16 mouse cellular contexts compared by ENCODE assay signal in the genomic region with DNA sequence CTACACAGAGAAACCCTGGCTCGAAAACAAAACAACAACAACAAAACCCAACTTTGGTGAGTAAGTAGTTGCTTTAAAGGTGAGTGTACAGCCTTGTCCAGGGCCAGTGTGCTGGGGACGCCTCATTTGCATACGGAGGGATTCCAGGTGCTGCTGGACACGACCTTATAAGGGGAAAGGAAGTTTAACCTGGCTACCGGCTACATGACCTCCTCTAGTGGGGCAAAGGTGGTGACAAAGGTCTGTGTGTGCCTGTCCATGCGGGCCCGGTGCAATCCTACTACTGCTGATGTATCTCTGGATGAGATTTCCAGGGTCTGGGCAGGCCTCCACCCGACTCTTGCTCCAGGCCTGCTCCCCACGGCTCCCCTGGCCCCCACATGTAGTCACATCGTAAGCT. TPM values are rescaled to one million over a fixed set of nuclear protein-coding genes. Genes with fewer than 3 reads are reported as not detected.
"Had no signal": no experiment of that assay in that cellular context is flagged by ENCODE, and none has a peak within 500 bp of the region (broad histone marks: within the 10 kb centered on the region; RNA-seq: fewer than 3 reads in every experiment).

No protein-coding gene starts in this region.

- H3K9me3 ChIP-seq: stomach, embryonic 15.5 days had no signal

- H3K4me2 ChIP-seq: midbrain, embryonic 11.5 days; stomach, embryonic 15.5 days had no signal

- H3K27ac ChIP-seq: layer of hippocampus, adult 2 months; liver, embryonic 14.5 days; stomach, embryonic 15.5 days had no signal

- H3K27me3 ChIP-seq: stomach, embryonic 15.5 days had no signal

- DNase-seq: kidney, adult 8-10 months; kidney, postnatal 14 days; layer of hippocampus, adult 9-11 months; lung, adult 2 months; lung, postnatal 14 days; lung, postnatal 4 days; midbrain, embryonic 14.5 days; right cerebral cortex, postnatal 4 days; thymus, postnatal 25 days had no signal

- H3K9ac ChIP-seq: liver, embryonic 14.5 days; stomach, embryonic 15.5 days had no signal

- H3K4me3 ChIP-seq: layer of hippocampus, adult 2 months; stomach, embryonic 15.5 days had no signal

- ATAC-seq: inflammation-experienced regulatory T-cells, adult 6 months; intestine, embryonic 16.5 days had no signal

RNA-seq across cellular contexts. Expression of gene Nlrp3, which starts 28.6 kb away (rescaled TPM):
- total RNA-seq: megakaryocyte-erythroid progenitor cell, adult 5-6 weeks had no signal
- polyA plus RNA-seq: inflammation-experienced regulatory T-cells, adult 6 months; midbrain, embryonic 11.5 days; midbrain, embryonic 14.5 days had no signal
